Mouse (Mus musculus) adrenal gland, adult 8-10 months (tissue): ENCODE data around the gene Fam192a. TPM values are rescaled to one million over a fixed set of nuclear protein-coding genes. Genes with fewer than 3 reads are reported as not detected.

ENCODE experiments used
- DNase-seq: peaks from one replicate; pipeline ENCODE4 v3.0.0; 2022
- total RNA-seq, 4 experiments: library from RNA; stranded (reverse); gene quantifications; 2 replicates each; pipeline ENCODE4 v1.2.4; 2022

Gene Fam192a
- 10 to 100 TPM; 35.4 to 45.5 (median 42.4) TPM for total RNA-seq

DNA sequence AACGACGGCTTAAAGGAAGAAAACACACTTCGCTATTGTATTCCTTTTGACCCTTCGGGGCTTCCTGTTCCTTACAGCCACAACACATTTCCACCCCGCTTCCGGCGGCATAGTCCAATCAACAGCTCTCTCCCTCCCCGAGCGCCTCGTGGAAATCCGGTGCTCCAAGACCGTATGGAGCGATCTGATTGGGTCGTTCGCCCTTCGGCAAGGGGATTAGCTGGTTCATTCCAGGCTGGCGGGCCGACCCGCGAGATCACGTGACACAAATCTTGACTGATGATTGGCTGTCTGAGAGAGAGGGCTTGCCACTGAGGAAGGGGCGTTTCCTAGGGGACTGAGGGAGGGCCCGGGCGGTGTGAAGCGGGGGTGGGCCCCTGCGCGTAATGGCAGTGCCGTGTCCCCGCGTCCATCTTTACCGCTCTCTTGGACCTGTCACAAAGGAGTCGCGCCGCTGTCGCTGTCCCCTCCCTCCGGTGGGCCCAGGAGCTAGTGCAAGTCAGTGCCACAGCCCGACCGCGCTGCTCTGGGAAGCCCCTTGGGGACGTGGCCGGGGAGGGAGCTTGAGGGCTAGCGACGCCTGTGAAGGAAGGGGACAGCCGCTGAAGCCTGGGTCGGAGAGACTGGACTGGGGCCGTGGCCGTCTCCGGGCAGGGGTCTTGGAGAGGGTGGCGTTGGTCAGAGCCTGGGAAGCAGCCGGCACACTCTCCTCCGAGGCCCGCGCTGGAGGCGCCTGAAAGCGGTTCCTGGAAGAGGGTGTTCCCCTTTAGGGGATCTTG is at the start of gene Fam192a, which contains the start of gene Rspry1:
Gene Fam192a, minus strand, starts transcription at position 391 of the 779 bp plus-strand sequence.
Gene Rspry1, plus strand, starts transcription at position 331 of the 779 bp plus-strand sequence.
- DNase-seq: peak; percentile 100

GRCm38 (mm10) chr8:94649496-94649895 is 47.7 kb upstream of the Fam192a start:
- DNase-seq: no peak

DNA sequence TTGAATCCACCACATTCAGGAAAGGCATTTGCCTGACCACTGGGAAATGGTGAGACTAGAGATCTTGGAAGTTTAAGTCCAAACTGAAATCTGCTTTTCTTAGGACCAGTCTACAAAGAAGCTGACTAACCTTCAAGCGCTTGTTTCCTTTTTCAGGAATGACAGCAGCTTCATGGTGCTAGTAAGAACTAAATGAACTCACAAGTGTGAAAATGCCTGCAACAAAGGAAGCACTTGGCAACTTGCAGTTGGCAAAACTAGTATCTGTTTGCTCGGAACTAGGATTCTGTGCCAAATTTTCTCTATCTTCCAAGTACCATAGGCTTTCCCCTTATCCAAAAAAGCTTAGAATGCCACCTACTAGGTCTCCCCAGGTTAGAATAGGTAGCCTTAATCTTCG is 44.4 kb upstream of the Fam192a start:
- no peak for DNase-seq

GRCm38 (mm10) chr8:94645202-94645601 is 43.4 kb upstream of the Fam192a start:
- DNase-seq: no peak

GRCm38 (mm10) chr8:94641938-94642337 is 40.1 kb upstream of the Fam192a start:
- DNase-seq: no peak

- DNase-seq: peak; percentile 8
Measured at GRCm38 (mm10) chr8:94641183-94641582, 39.4 kb upstream of the Fam192a start.

DNA sequence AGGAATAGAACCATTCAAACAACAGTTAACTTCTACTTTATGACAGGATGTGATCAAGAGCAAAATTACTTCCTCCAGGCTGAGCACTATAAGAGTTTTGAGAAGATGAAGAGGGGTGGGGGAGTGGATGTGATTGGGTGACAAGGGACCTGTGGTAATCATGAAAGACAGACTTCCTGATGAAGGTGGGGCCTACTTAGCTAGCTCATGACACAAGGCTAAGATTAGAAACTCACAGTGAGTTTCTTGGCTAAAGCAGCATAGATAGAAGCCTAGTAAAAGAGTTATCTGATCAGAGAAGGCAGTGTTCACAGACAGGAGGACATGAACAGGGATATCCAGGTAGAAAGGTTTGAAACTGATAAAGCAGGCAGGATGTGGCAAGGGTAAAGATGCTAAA is 32.4 kb upstream of the Fam192a start:
- DNase-seq: no peak

GRCm38 (mm10) chr8:94633564-94634194 is 31.9 kb upstream of the Fam192a start:
- no peak for DNase-seq

GRCm38 (mm10) chr8:94624885-94625284 is 23.1 kb upstream of the Fam192a start:
- no peak for DNase-seq

DNA sequence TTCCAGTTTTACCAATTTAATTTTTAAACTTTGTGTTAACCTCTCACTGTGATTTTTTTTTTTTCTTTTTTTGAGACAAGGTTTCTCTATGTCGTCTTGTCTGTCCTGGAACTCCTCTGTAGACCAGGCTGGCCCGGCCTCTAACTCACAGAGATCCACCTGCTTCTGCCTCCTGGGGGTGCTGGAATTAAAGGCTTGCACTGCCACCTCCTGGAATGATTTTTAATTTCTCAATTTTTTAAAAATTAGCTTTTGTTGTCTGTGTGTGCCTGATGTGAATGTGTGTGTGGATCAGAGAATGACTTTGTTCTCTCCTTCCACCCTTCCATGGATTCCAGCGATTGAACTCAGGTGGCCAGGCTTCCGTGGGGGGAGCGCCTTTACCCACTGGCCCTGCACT is 5.3 kb upstream of the Fam192a start:
- no peak for DNase-seq

- no peak for DNase-seq
Measured at GRCm38 (mm10) chr8:94604030-94604429, 2.2 kb upstream of the Fam192a start.

GRCm38 (mm10) chr8:94602471-94603131 is 804 bp upstream of the Fam192a start:
- DNase-seq: no peak

GRCm38 (mm10) chr8:94601034-94601606 is 677 bp downstream of the Fam192a start:
- peak; percentile 14 for DNase-seq

DNA sequence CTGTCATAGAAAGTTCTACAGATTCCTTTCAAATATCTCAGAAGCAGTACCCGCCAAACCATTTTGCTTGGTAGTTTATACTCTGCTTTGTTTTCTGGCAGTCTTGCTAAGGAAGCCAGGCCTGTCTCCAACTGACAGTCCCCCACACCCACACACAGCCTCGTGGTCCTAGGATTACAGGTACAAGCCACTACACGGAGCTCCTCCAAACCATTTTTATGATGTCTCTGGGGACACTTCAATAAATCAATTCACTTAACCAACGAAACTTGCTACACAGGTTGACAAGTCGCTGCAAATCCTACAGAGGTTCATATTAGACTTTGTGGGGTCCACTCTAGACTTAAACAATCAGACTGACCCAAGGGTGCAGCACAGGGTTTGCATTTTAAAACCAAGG is 1.3 kb downstream of the Fam192a start:
- no peak for DNase-seq

DNA sequence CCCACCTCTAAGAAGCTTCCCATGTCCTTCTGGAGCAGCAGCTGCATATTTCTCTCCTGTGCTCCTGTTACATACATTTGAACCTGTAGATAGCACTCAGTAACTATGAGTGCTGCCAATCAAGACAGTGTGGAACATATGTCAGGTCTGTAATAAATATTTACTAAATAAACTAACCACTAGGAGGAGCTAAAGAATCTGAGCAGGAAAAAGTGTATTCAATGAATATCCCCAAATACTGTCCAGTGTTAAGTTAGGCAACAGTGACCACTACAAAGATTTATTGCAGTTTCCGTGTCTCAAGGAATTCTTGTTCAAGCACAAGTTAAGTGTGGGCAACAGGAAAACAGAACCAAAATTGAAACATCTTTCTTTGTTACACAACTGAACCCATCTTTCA is 7.6 kb downstream of the Fam192a start:
- no peak for DNase-seq

GRCm38 (mm10) chr8:94591691-94592090 is 10.1 kb downstream of the Fam192a start:
- no peak for DNase-seq

GRCm38 (mm10) chr8:94584238-94584817 is 17.5 kb downstream of the Fam192a start:
- no peak for DNase-seq

DNA sequence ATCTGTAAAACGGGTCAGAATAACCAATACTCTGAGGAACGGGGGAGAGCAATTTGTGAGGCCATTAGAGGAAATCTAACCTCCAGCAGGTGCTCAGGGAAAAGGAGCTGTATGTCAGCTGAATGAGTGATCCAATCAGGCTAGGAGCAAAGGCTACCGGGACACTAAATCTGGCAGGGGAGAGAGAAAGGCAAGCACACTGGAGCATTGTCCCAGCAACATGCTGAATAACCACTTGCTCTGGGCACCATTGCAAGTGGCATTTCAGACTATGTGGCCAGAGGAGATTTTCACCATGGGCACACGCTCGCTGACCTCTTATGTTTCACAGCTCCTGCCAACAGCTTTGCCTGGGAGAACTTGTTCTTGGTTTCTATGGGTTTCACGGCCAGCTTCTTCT is 19.2 kb downstream of the Fam192a start:
- DNase-seq: no peak

GRCm38 (mm10) chr8:94581820-94582483 is 19.8 kb downstream of the Fam192a start:
- no peak for DNase-seq

GRCm38 (mm10) chr8:94575148-94575547 is 26.6 kb downstream of the Fam192a start:
- no peak for DNase-seq

DNA sequence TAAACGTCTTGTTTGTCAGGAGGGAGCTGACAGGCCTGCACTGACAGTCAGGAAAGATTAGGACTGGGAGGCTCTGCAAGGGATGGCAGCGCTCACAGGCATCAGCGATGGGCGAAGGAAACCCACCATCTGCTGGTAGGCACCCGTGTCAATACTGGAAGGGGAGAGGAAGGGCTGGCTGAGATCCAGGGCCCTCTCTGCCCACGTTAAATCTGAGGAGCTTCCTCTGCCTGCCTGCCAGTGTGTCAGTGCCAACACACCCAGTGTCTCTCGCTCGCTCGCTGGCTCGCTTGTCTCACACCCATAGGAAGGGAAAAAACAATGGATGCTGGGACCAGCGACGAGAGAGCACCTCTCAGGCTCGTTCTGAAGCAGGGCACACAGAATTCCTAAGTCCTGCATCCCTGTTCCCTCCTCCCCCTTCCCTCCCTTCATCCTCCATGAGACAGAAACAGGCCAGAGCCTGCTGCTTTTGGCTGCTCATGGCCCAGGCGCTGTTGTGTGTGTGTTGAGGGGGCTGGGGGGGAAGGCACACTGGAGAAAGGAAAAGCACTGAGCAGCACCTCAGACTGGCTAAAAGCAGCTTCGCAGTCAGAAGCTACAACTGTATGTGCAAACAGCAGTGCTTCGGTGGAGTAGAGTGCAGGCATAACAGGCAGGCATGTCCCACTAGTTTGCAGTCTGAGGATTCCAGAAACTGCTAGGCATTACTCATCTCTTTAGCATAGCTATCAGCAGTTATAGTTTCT is 27.5 kb downstream of the Fam192a start:
- DNase-seq: no peak
